19 mouse cellular contexts compared by ENCODE assay signal in the genomic region with DNA sequence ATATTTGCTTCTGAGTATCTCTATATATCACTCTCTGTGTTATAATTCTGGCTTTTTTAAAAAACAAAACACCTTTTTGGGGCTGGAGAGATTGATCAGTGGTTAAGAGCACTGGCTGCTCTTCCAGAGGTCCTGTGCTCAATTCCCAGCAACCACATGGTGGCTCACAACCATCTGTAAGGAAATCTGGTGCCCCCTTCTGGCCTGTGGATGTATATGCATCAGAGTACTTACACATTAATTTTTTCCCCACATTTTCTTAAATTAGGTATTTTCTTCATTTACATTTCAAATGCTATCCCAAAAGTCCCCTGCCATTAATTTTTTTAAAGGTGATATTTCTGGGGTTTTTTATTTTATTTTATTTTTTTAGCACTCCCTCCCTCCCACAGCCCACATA. TPM values are rescaled to one million over a fixed set of nuclear protein-coding genes. Genes with fewer than 3 reads are reported as not detected.
DNase-seq lines count a peak whose midpoint lies in the region; ATAC-seq and TF ChIP-seq lines count a peak whose summit lies in the region.
"Had no signal": no experiment of that assay in that cellular context is flagged by ENCODE, and none has a peak within 500 bp of the region (broad histone marks: within the 10 kb centered on the region; RNA-seq: fewer than 3 reads in every experiment).

No protein-coding gene starts in this region.

- no peaks in the 10 kb centered on the region for H3K36me3 ChIP-seq in intestine, postnatal 0 days (ENCODE audit: control insufficient read depth, insufficient read depth)
- no peaks in the 10 kb centered on the region for H3K36me3 ChIP-seq in intestine, embryonic 16.5 days (ENCODE audit: control insufficient read depth, insufficient read depth, low read length)
- H3K36me3 ChIP-seq: embryonic facial prominence, embryonic 13.5 days; forebrain, embryonic 12.5 days; heart, embryonic 12.5 days; kidney, embryonic 15.5 days; midbrain, embryonic 15.5 days; neural tube, embryonic 13.5 days had no signal

- peak; percentile 43 for TF ChIP-seq CTCF in intestine, postnatal 0 days (IDR thresholded peaks at IDR 0.05; ENCODE audit: low read depth)
- 0 out of 2 replicates have a peak, but pooled peaks have one; percentile 19 for TF ChIP-seq CTCF in bone marrow, adult 2 months (IDR thresholded peaks at IDR 0.05; ENCODE audit: control insufficient read depth, insufficient read depth, low read length)

- no peak overlapping the region for H3K9ac ChIP-seq in intestine, postnatal 0 days (ENCODE audit: low read depth, low read length)
- no peak overlapping the region for H3K9ac ChIP-seq in intestine, embryonic 16.5 days (ENCODE audit: low read depth, low read length)
- H3K9ac ChIP-seq: embryonic facial prominence, embryonic 13.5 days; forebrain, embryonic 12.5 days; heart, embryonic 12.5 days; hindbrain, embryonic 14.5 days; kidney, embryonic 15.5 days; midbrain, embryonic 15.5 days; neural tube, embryonic 13.5 days had no signal

- ATAC-seq in intestine, postnatal 0 days: no peak
- no peak for ATAC-seq in intestine, embryonic 16.5 days
- ATAC-seq: midbrain, embryonic 15.5 days had no signal

- H3K4me3 ChIP-seq in intestine, postnatal 0 days (ENCODE audit: low read depth, low read length): no peak overlapping the region
- no peak overlapping the region for H3K4me3 ChIP-seq in intestine, embryonic 16.5 days (ENCODE audit: low read length)
- no peak overlapping the region for H3K4me3 ChIP-seq in bone marrow, adult 2 months (replicated peaks; ENCODE audit: control insufficient read depth, low read depth, low read length)
- H3K4me3 ChIP-seq: embryonic facial prominence, embryonic 13.5 days; forebrain, embryonic 12.5 days; heart, embryonic 12.5 days; kidney, embryonic 15.5 days; midbrain, embryonic 15.5 days; neural tube, embryonic 13.5 days had no signal

- H3K4me2 ChIP-seq in intestine, postnatal 0 days (replicated peaks; ENCODE audit: low read depth): no peak overlapping the region
- no peak overlapping the region for H3K4me2 ChIP-seq in intestine, embryonic 16.5 days (ENCODE audit: low read depth, low read length)
- H3K4me2 ChIP-seq: embryonic facial prominence, embryonic 13.5 days; forebrain, embryonic 12.5 days; heart, embryonic 12.5 days; hindbrain, embryonic 14.5 days; kidney, embryonic 15.5 days; midbrain, embryonic 15.5 days; neural tube, embryonic 13.5 days had no signal

- TF ChIP-seq POLR2A in bone marrow, adult 2 months (IDR thresholded peaks at IDR 0.05; ENCODE audit: borderline replicate concordance, control insufficient read depth, low read depth, low read length): no peak

- H3K27me3 ChIP-seq in intestine, postnatal 0 days (replicated peaks; ENCODE audit: control insufficient read depth, insufficient read depth, low read length): no peaks in the 10 kb centered on the region
- H3K27me3 ChIP-seq in intestine, embryonic 16.5 days (replicated peaks; ENCODE audit: control insufficient read depth, insufficient read depth, low read length): no peaks in the 10 kb centered on the region
- H3K27me3 ChIP-seq: embryonic facial prominence, embryonic 13.5 days; forebrain, embryonic 12.5 days; heart, embryonic 12.5 days; kidney, embryonic 15.5 days; midbrain, embryonic 15.5 days; neural tube, embryonic 13.5 days had no signal

- H3K9me3 ChIP-seq in intestine, postnatal 0 days (ENCODE audit: control insufficient read depth): no peaks in the 10 kb centered on the region
- no peaks in the 10 kb centered on the region; the same call in 1 of the 2 replicates for H3K9me3 ChIP-seq in intestine, embryonic 16.5 days (ENCODE audit: control insufficient read depth, low read length)
- H3K9me3 ChIP-seq: forebrain, embryonic 12.5 days; kidney, embryonic 15.5 days; midbrain, embryonic 15.5 days; neural tube, embryonic 13.5 days had no signal

- peak; percentile 50 for DNase-seq in thymus, postnatal 4 days
- no peak for DNase-seq in thymus, postnatal 25 days
- no peak for DNase-seq in embryo, embryonic 10 days (ENCODE audit: low spot score)
- no peak for DNase-seq in cerebellum, adult 11 months
- DNase-seq in kidney, adult 8-10 months: no peak
- DNase-seq: cerebellum, postnatal 36 days; gastrocnemius, postnatal 10 days; lung, postnatal 4 days; thymus, postnatal 36 days had no signal

- no peak overlapping the region for H3K27ac ChIP-seq in intestine, postnatal 0 days (ENCODE audit: low read depth, low read length)
- H3K27ac ChIP-seq in intestine, embryonic 16.5 days (ENCODE audit: low read length): no peak overlapping the region
- H3K27ac ChIP-seq in bone marrow, adult 2 months (ENCODE audit: control insufficient read depth, insufficient read depth, low read depth, low read length, poor library complexity): no peak overlapping the region
- H3K27ac ChIP-seq: embryonic facial prominence, embryonic 13.5 days; forebrain, embryonic 12.5 days; hindbrain, embryonic 14.5 days; kidney, embryonic 15.5 days; midbrain, embryonic 15.5 days; neural tube, embryonic 13.5 days had no signal

- H3K4me1 ChIP-seq in intestine, postnatal 0 days (replicated peaks; ENCODE audit: control insufficient read depth, insufficient read depth, low read length): no peaks in the 10 kb centered on the region
- no peaks in the 10 kb centered on the region; the same call in 1 of the 2 replicates for H3K4me1 ChIP-seq in intestine, embryonic 16.5 days (ENCODE audit: control insufficient read depth, insufficient read depth, low read length)
- no peaks in the 10 kb centered on the region; the same call in 1 of the 2 replicates for H3K4me1 ChIP-seq in bone marrow, adult 2 months (ENCODE audit: control insufficient read depth, insufficient read depth, low read length)
- H3K4me1 ChIP-seq: forebrain, embryonic 12.5 days; midbrain, embryonic 15.5 days had no signal

RNA-seq across cellular contexts. Expression of gene Pi16, which starts 4.2 kb away (rescaled TPM):
- 0.73 and 0.76 TPM in 2 replicates for polyA plus RNA-seq in intestine, postnatal 0 days (2015; fragmentation: Nextera tagmentation; extraction: Ambion mirVana)
- 0.88 and 1.1 TPM in 2 replicates for polyA plus RNA-seq in intestine, embryonic 16.5 days (2015; fragmentation: Nextera tagmentation; extraction: Ambion mirVana)
- polyA plus RNA-seq in bone marrow, adult 2 months (2011; ENCODE audit: insufficient read depth, insufficient read length, low replicate concordance, missing spikeins): 71.5 and 171 TPM in 2 replicates

RNA-seq across cellular contexts. Expression of gene Mtch1, which starts 34.4 kb away (rescaled TPM):
- 139 and 143 TPM in 2 replicates for polyA plus RNA-seq in intestine, postnatal 0 days (2015; fragmentation: Nextera tagmentation; extraction: Ambion mirVana)
- 31.7 and 146 TPM in 2 replicates for polyA plus RNA-seq in intestine, embryonic 16.5 days (2015; fragmentation: Nextera tagmentation; extraction: Ambion mirVana)
- 111 and 170 TPM in 2 replicates for polyA plus RNA-seq in bone marrow, adult 2 months (2011; ENCODE audit: insufficient read depth, insufficient read length, low replicate concordance, missing spikeins)

RNA-seq across cellular contexts. Expression of gene BC004004, which starts 44.7 kb away (rescaled TPM):
- 111 and 116 TPM in 2 replicates for polyA plus RNA-seq in intestine, postnatal 0 days (2015; fragmentation: Nextera tagmentation; extraction: Ambion mirVana)
- 82.9 and 85.6 TPM in 2 replicates for polyA plus RNA-seq in intestine, embryonic 16.5 days (2015; fragmentation: Nextera tagmentation; extraction: Ambion mirVana)
- 35.1 and 81.6 TPM in 2 replicates for polyA plus RNA-seq in bone marrow, adult 2 months (2011; ENCODE audit: insufficient read depth, insufficient read length, low replicate concordance, missing spikeins)

RNA-seq across cellular contexts. Expression of gene Fgd2, which starts 47.4 kb away (rescaled TPM):
- 4.9 and 6.0 TPM in 2 replicates for polyA plus RNA-seq in intestine, postnatal 0 days (2015; fragmentation: Nextera tagmentation; extraction: Ambion mirVana)
- 9.8 and 11.5 TPM in 2 replicates for polyA plus RNA-seq in intestine, embryonic 16.5 days (2015; fragmentation: Nextera tagmentation; extraction: Ambion mirVana)
- polyA plus RNA-seq in bone marrow, adult 2 months (2011; ENCODE audit: insufficient read depth, insufficient read length, low replicate concordance, missing spikeins): 25.2 and 41.8 TPM in 2 replicates

RNA-seq across cellular contexts. Expression of gene Ppil1, which starts 49.3 kb away (rescaled TPM):
- 53.7 and 59.1 TPM in 2 replicates for polyA plus RNA-seq in intestine, postnatal 0 days (2015; fragmentation: Nextera tagmentation; extraction: Ambion mirVana)
- polyA plus RNA-seq in intestine, embryonic 16.5 days (2015; fragmentation: Nextera tagmentation; extraction: Ambion mirVana): 133 and 153 TPM in 2 replicates
- polyA plus RNA-seq in bone marrow, adult 2 months (2011; ENCODE audit: insufficient read depth, insufficient read length, low replicate concordance, missing spikeins): 36.2 and 51.6 TPM in 2 replicates

Comparison
In these comparisons a context has a peak if more than half of its experiments do, and no peak if none do; other contexts are left out.
1. RNA of gene Pi16, which starts 4.2 kb away (polyA plus RNA-seq): 71.5 to 171 TPM in bone marrow, adult 2 months; 0.88 to 1.1 TPM in intestine, embryonic 16.5 days and 0.73 to 0.76 TPM in intestine, postnatal 0 days; every median in the first group is over 10 times any median in the second.